Mouse (Mus musculus) intestine, embryonic 15.5 days (tissue): Measurements from ENCODE around the gene Alg14. TPM values are rescaled to one million over a fixed set of nuclear protein-coding genes. Genes with fewer than 3 reads are reported as not detected.

Experiments used
- ATAC-seq: fragments of 200-750 bp; cut with Nextera tagmentation; 2 replicates; pipeline ENCODE4 v1.8.0; 2017; ENCODE audit warnings: moderate TSS enrichment, moderate library complexity
- H3K27ac ChIP-seq: fragments of 300-500 bp; sonication (generic); 2 replicates; pipeline ENCODE4 v1.5.1; 2015; ENCODE audit warnings: mild to moderate bottlenecking, inconsistent platforms
- H3K27me3 ChIP-seq: fragments of 300-500 bp; sonication (generic); replicated peaks from 2 replicates; pipeline ENCODE4 v1.6.1; 2015; ENCODE audit warnings: inconsistent platforms
- H3K36me3 ChIP-seq: fragments of 300-500 bp; sonication (generic); 2 replicates; pipeline ENCODE4 v1.6.1; 2015; ENCODE audit warnings: inconsistent platforms
- H3K4me1 ChIP-seq: fragments of 300-500 bp; sonication (generic); replicated peaks from 2 replicates; pipeline ENCODE4 v1.6.1; 2015; ENCODE audit warnings: inconsistent platforms
- H3K4me2 ChIP-seq: fragments of 300-500 bp; sonication (generic); replicated peaks from 2 replicates; pipeline ENCODE4 v1.6.1; 2015; ENCODE audit warnings: mild to moderate bottlenecking, inconsistent platforms
- H3K4me3 ChIP-seq: fragments of 300-500 bp; sonication (generic); replicated peaks from 2 replicates; pipeline ENCODE4 v1.5.1; 2015; ENCODE audit warnings: inconsistent platforms
- H3K9ac ChIP-seq: fragments of 300-500 bp; sonication (generic); 2 replicates; pipeline ENCODE4 v1.6.1; 2015; ENCODE audit warnings: inconsistent platforms
- H3K9me3 ChIP-seq: fragments of 300-500 bp; sonication (generic); 2 replicates; pipeline ENCODE4 v1.6.1; 2016; ENCODE audit warnings: inconsistent platforms
- WGBS: fragments of 180-500 bp; shearing (Covaris S2); methylation state at CpG from one replicate; pipeline ENCODE4 v1.1.7; 2015; 5-methylcytosine and 5-hydroxymethylcytosine counted together
- polyA plus RNA-seq: library from polyadenylated mRNA; unstranded; fragments of >200 nt; fragmentation: Nextera tagmentation; extraction: Ambion mirVana; gene quantifications from 2 replicates; pipeline ENCODE4 v1.2.1, GENCODE M21; 2015

Alg14 gene
- polyA plus RNA-seq, 1 experiment from 2014 or later: 41.5 TPM

GRCm38 (mm10) chr3:121375541-121376129 is 84.1 kb downstream of the Alg14 start:
- H3K4me1 ChIP-seq: no peaks in the 10 kb centered on the region
- WGBS: 72% methylated on average over 7 of the region's 7 CpGs
- ATAC-seq: no peak

GRCm38 (mm10) chr3:121378708-121379612 is 87.4 kb downstream of the Alg14 start:
- no peak overlapping the region for H3K4me2 ChIP-seq
- H3K36me3 ChIP-seq: no peaks in the 10 kb centered on the region
- H3K4me3 ChIP-seq: no peak overlapping the region
- no peak overlapping the region for H3K27ac ChIP-seq
- no peak for ATAC-seq
- no peak overlapping the region for H3K9ac ChIP-seq
- H3K27me3 ChIP-seq: no peaks in the 10 kb centered on the region
- H3K4me1 ChIP-seq: no peaks in the 10 kb centered on the region
- H3K9me3 ChIP-seq: no peaks in the 10 kb centered on the region
- 70% methylated on average over 15 of the region's 15 CpGs for WGBS

More at GRCm38 (mm10) chr3:121375541-121376129, 84.1 kb downstream of the Alg14 start:
- Histone ChIP-seq H3K9ac (no peak overlapping the region), H3K27me3 (no peaks in the 10 kb centered on the region), H3K36me3 (no peaks in the 10 kb centered on the region), H3K27ac (no peak overlapping the region), H3K9me3 (no peaks in the 10 kb centered on the region), H3K4me2 (no peak overlapping the region), H3K4me3 (no peak overlapping the region)

- no peak for ATAC-seq
- Histone ChIP-seq H3K36me3 (no peaks in the 10 kb centered on the region), H3K27ac (no peak overlapping the region), H3K27me3 (no peaks in the 10 kb centered on the region), H3K4me3 (no peak overlapping the region), H3K4me1 (no peaks in the 10 kb centered on the region), H3K9me3 (no peaks in the 10 kb centered on the region), H3K4me2 (no peak overlapping the region), H3K9ac (no peak overlapping the region)
- 88% methylated on average over 5 of the region's 5 CpGs for WGBS
These were observed 88.1 kb downstream of the Alg14 start for GRCm38 (mm10) chr3:121379699-121380098.

- Histone ChIP-seq H3K4me1 (peaks cover 17% of the 10 kb centered on the region; the same call in 1 of the 2 replicates), H3K9me3 (no peaks in the 10 kb centered on the region), H3K36me3 (no peaks in the 10 kb centered on the region), H3K4me3 (no peak overlapping the region), H3K27ac (no peak overlapping the region), H3K9ac (no peak overlapping the region), H3K4me2 (no peak overlapping the region), H3K27me3 (no peaks in the 10 kb centered on the region)
- ATAC-seq: no peak
- WGBS: 79% methylated on average over 3 of the region's 3 CpGs
These were observed 96.0 kb downstream of the Alg14 start for GRCm38 (mm10) chr3:121387471-121388009.

GRCm38 (mm10) chr3:121389366-121389765 is 97.8 kb downstream of the Alg14 start:
- Histone ChIP-seq H3K4me2 (no peak overlapping the region), H3K9ac (no peak overlapping the region), H3K9me3 (no peaks in the 10 kb centered on the region), H3K27me3 (no peaks in the 10 kb centered on the region), H3K4me3 (no peak overlapping the region), H3K4me1 (peaks cover 17% of the 10 kb centered on the region; the same call in 1 of the 2 replicates), H3K27ac (peak overlapping the region; percentile 32; the same call in 1 of the 2 replicates), H3K36me3 (no peaks in the 10 kb centered on the region)
- 46% methylated on average over 8 of the region's 8 CpGs for WGBS
- ATAC-seq: peak; percentile 24; the same call in 1 of the 2 replicates

GRCm38 (mm10) chr3:121389860-121390530 is 98.4 kb downstream of the Alg14 start:
- H3K4me3 ChIP-seq: no peak overlapping the region
- no peaks in the 10 kb centered on the region for H3K9me3 ChIP-seq
- peak; percentile 64 for ATAC-seq
- H3K27me3 ChIP-seq: no peaks in the 10 kb centered on the region
- H3K4me1 ChIP-seq: peaks cover 17% of the 10 kb centered on the region; the same call in 1 of the 2 replicates
- H3K4me2 ChIP-seq: peak overlapping the region; percentile 33
- whole genome bisulfite sequencing: 19% methylated on average over 17 of the region's 17 CpGs
- H3K9ac ChIP-seq: no peak overlapping the region
- H3K36me3 ChIP-seq: no peaks in the 10 kb centered on the region
- H3K27ac ChIP-seq: peak overlapping the region; percentile 66

- Histone ChIP-seq H3K9ac (no peak overlapping the region), H3K36me3 (no peaks in the 10 kb centered on the region), H3K4me2 (peak overlapping the region; percentile 33; the same call in 1 of the 2 replicates), H3K4me1 (peaks cover 17% of the 10 kb centered on the region; the same call in 1 of the 2 replicates), H3K4me3 (no peak overlapping the region), H3K27ac (peak overlapping the region; percentile 66; the same call in 1 of the 2 replicates), H3K27me3 (no peaks in the 10 kb centered on the region), H3K9me3 (no peaks in the 10 kb centered on the region)
- peak; percentile 67 for ATAC-seq
- 37% methylated on average over 7 of the region's 7 CpGs for WGBS
These were observed 99.2 kb downstream of the Alg14 start for GRCm38 (mm10) chr3:121390724-121391123.

- peaks cover 5% of the 10 kb centered on the region; the same call in 1 of the 2 replicates for H3K4me1 ChIP-seq
- peak; percentile 71; the same call in 1 of the 2 replicates for ATAC-seq
- 67% methylated on average over 16 of the region's 16 CpGs for WGBS
These were observed 104.2 kb downstream of the Alg14 start for GRCm38 (mm10) chr3:121395588-121396295.

GRCm38 (mm10) chr3:121396561-121396960 is 105.0 kb downstream of the Alg14 start:
- Histone ChIP-seq H3K36me3 (no peaks in the 10 kb centered on the region), H3K9me3 (no peaks in the 10 kb centered on the region), H3K27ac (no peak overlapping the region), H3K4me2 (no peak overlapping the region), H3K27me3 (no peaks in the 10 kb centered on the region), H3K9ac (no peak overlapping the region), H3K4me3 (no peak overlapping the region), H3K4me1 (0 out of 2 replicates have a peak, but pooled peaks cover 3% of the 10 kb centered on the region)
- 73% methylated on average over 7 of the region's 7 CpGs for WGBS
- no peak for ATAC-seq

More at GRCm38 (mm10) chr3:121395588-121396295, 104.2 kb downstream of the Alg14 start:
- Histone ChIP-seq H3K9me3 (no peaks in the 10 kb centered on the region), H3K36me3 (no peaks in the 10 kb centered on the region), H3K4me2 (no peak overlapping the region), H3K9ac (no peak overlapping the region), H3K27ac (no peak overlapping the region), H3K27me3 (no peaks in the 10 kb centered on the region), H3K4me3 (no peak overlapping the region)

- no peaks in the 10 kb centered on the region for H3K27me3 ChIP-seq
- 0 out of 2 replicates have a peak, but pooled peaks cover 3% of the 10 kb centered on the region for H3K4me1 ChIP-seq
- no peaks in the 10 kb centered on the region for H3K36me3 ChIP-seq
- H3K4me3 ChIP-seq: no peak overlapping the region
- H3K9me3 ChIP-seq: no peaks in the 10 kb centered on the region
- no peak overlapping the region for H3K4me2 ChIP-seq
- WGBS: 72% methylated on average over 6 of the region's 6 CpGs
- no peak overlapping the region for H3K27ac ChIP-seq
- no peak overlapping the region for H3K9ac ChIP-seq
- ATAC-seq: no peak
These were observed 105.4 kb downstream of the Alg14 start for GRCm38 (mm10) chr3:121397007-121397406.

- WGBS: 52% methylated on average over 4 of the region's 4 CpGs
- H3K4me3 ChIP-seq: no peak overlapping the region
- no peak overlapping the region for H3K27ac ChIP-seq
- H3K4me2 ChIP-seq: no peak overlapping the region
- no peak overlapping the region for H3K9ac ChIP-seq
- no peaks in the 10 kb centered on the region for H3K9me3 ChIP-seq
- no peaks in the 10 kb centered on the region for H3K36me3 ChIP-seq
- peak; percentile 71 for ATAC-seq
- H3K27me3 ChIP-seq: no peaks in the 10 kb centered on the region
- H3K4me1 ChIP-seq: 0 out of 2 replicates have a peak, but pooled peaks cover 4% of the 10 kb centered on the region
These were observed 109.8 kb downstream of the Alg14 start for GRCm38 (mm10) chr3:121401384-121401783.
